Mouse (Mus musculus): ENCODE results near the gene Robo1.

DNA sequence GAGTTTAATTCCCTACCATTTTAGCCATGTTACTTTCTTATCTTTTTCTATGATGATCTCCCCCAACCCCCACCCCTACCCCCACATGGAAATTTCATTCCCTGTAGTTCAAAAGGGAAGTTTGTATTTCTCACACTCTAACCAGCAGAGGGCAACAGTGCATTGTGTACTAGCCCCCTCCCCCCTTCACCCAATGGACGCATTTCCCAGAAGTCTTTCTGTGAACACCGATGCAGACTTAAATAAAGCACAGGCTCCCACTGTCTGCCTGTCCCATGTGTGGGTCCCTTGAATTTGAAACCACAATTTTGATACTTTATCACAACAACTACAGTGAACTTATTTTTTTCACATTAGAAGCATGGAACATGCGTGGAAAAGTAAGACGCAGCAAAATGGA, 341.2 kb downstream of the Robo1 start:
- TF ChIP-seq CTCF (IDR thresholded peaks at IDR 0.05; ENCODE audit: low read depth, low read length) (no peak), POLR2A (IDR thresholded peaks at IDR 0.05; ENCODE audit: borderline replicate concordance, low read depth, low read length) (no peak)
